Mouse (Mus musculus): ENCODE measurements around the gene Mpped2. TPM values are rescaled to one million over a fixed set of nuclear protein-coding genes. Genes with fewer than 3 reads are reported as not detected.

Mpped2 gene
- total RNA-seq, 1 experiment from 2014 or later, result 0.73 TPM

DNA sequence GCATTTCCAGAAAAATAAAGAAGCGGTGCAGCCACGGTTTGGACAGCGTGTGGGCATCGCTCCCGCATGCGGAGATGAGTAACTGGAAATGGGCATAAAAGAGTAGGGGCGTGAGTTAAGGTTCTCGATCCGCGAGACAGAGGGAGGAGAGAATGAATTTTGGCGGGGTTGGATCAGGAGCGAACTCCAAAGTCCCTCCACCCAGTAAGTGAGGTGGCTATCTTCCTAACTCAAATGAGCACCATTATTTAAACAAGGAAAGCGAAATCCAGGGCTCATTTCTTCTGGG lies 2.6 kb downstream of the Mpped2 start:
- ATAC-seq (replicated peaks; ENCODE audit: low read depth, poor library complexity, severe bottlenecking), result no peak

GRCm38 (mm10) chr2:106696372-106696771 lies 3.3 kb downstream of the Mpped2 start:
- ATAC-seq (replicated peaks; ENCODE audit: low read depth, poor library complexity, severe bottlenecking), result no peak

- ATAC-seq (replicated peaks; ENCODE audit: low read depth, poor library complexity, severe bottlenecking), result no peak
These were observed 12.6 kb downstream of the Mpped2 start for GRCm38 (mm10) chr2:106705664-106706063.

DNA sequence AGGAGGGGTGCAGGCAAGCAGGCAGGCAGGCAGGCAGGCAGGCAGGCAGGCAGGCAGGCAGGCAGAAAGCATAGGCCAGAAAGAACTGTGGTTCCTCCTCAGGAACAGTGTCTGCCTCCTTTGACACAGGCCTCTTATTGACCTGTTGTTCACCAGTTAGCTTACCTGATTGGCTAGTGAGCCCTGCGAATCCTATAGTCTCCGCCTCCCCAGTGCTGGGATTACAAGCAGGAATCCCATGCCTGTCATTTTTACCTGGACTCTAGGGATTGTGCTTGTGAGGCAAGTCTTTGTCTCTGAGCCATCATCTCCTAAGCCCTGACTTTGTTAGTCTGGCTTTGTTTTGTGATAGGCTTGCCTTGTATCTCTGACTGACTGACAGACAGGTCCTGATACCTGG lies 14.1 kb downstream of the Mpped2 start:
- no peak for ATAC-seq (replicated peaks; ENCODE audit: low read depth, poor library complexity, severe bottlenecking)

GRCm38 (mm10) chr2:106710862-106711477 lies 17.9 kb downstream of the Mpped2 start:
- ATAC-seq (replicated peaks; ENCODE audit: low read depth, poor library complexity, severe bottlenecking), result no peak

DNA sequence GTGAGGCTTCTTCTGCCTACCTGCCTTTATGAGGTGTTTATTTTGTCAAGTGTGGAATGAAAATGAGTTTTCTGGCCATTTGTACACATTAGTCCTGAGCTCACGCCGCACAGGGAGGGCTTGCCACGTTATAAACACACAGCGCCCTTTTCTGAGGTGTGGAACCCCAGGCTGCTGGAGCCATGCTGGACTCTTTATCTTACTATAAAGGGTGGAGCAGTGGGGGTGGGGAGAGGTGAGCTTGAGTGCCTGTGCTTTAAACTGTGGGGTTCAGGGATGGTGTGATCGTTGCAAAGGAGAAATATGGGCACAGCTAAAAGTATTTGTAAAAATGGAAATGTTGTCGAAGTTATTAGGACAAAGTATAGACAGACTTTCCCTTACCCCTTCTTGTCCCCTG lies 18.4 kb downstream of the Mpped2 start:
- no peak for ATAC-seq (replicated peaks; ENCODE audit: low read depth, poor library complexity, severe bottlenecking)

- ATAC-seq (replicated peaks; ENCODE audit: low read depth, poor library complexity, severe bottlenecking), result no peak
These were observed 20.1 kb downstream of the Mpped2 start for GRCm38 (mm10) chr2:106713151-106713550.

DNA sequence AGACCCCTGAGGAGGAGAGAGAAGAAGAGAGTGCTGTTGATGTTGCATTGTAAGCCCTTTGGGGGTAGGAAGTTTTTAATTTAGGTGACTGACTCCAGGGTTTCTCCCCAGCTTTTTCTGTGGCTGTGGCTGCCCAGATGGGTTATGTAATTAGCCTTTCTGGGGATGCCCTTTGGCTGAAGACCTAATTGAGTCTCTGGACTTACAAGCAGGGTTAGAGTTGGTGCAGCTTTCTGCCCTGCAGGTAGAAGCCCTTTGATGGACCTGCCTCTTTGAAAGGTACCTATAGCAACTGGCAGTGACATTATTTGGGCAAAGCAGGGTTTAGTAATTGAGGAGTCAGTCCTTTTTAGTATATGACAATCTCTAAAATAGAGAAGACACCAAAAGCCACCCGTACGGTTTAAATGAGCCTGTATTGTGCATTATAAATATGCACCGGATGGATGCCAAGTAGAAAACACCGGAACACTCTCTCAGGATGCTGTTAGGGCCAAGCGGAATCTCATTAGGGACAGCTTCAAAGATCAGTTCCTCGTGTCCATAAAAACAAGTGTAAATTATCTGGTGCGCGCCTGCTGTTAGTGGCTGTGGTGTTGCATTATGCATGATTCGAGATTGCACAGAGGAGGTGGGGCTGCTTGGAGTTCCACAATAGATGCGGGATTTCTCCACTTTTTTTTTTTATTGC lies 22.8 kb downstream of the Mpped2 start:
- ATAC-seq (replicated peaks; ENCODE audit: low read depth, poor library complexity, severe bottlenecking), result no peak

DNA sequence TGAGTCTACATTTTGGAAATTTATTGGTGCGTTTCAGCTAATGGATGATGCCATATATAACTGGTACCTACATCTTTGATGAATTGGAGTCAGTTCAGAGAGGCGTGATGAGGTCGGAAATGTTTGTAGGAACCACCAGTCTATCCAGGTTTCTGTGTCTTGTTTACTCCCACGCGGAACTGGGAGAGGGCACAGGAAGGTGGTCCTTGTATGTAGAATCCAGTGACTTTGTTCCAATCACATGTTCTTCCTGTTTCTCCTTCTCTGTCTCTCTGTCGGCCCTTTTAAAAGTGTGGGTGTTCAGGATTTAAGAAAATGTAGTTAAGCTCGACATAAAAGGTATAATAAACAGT lies 23.3 kb downstream of the Mpped2 start:
- ATAC-seq (replicated peaks; ENCODE audit: low read depth, poor library complexity, severe bottlenecking), result no peak

DNA sequence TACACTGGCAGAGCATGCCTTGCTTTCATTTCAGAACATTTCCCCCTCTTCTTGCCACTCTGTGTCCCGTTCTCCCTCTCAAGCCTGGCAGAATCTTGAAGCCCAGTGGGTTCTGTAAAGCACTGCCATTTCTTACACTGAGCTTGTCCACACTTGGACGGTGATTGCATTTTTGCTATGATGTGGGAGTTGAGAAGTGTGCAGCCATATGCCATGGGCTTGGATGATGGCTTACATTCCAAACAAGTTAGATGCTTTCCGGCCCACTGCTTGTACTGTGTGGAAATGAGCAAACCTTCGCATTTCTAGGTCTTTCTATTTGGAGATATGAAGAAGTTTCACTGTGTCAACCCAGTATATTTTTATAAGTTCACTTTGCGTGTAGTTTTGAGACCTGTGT lies 25.8 kb downstream of the Mpped2 start:
- ATAC-seq (replicated peaks; ENCODE audit: low read depth, poor library complexity, severe bottlenecking), result no peak

GRCm38 (mm10) chr2:106719434-106719833 lies 26.4 kb downstream of the Mpped2 start:
- no peak for ATAC-seq (replicated peaks; ENCODE audit: low read depth, poor library complexity, severe bottlenecking)

GRCm38 (mm10) chr2:106720644-106721043 lies 27.6 kb downstream of the Mpped2 start:
- ATAC-seq (replicated peaks; ENCODE audit: low read depth, poor library complexity, severe bottlenecking), result no peak

DNA sequence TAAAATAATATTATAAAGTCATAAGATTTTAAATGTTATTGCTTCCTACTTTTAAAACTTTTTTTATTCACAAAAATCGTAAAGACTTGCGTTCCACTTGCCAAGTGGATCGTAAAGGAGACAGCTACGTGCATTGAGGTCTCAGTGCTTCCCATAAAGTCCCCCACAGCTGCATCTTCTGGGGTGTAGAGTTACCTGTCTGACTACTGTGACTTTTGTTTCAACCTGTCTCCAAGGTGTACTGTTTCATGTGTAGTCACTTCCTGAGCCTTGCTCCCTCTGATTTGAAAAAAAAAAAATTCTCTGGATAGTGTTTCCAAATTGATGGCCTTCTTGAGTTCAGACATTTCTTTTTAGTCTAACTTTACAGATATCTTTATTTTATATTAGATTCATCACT lies 29.0 kb downstream of the Mpped2 start:
- ATAC-seq (replicated peaks; ENCODE audit: low read depth, poor library complexity, severe bottlenecking), result no peak

- ATAC-seq (replicated peaks; ENCODE audit: low read depth, poor library complexity, severe bottlenecking), result no peak
These were observed 37.0 kb downstream of the Mpped2 start for GRCm38 (mm10) chr2:106729951-106730564.

- no peak for ATAC-seq (replicated peaks; ENCODE audit: low read depth, poor library complexity, severe bottlenecking)
These were observed 37.5 kb downstream of the Mpped2 start for GRCm38 (mm10) chr2:106730608-106731007.

DNA sequence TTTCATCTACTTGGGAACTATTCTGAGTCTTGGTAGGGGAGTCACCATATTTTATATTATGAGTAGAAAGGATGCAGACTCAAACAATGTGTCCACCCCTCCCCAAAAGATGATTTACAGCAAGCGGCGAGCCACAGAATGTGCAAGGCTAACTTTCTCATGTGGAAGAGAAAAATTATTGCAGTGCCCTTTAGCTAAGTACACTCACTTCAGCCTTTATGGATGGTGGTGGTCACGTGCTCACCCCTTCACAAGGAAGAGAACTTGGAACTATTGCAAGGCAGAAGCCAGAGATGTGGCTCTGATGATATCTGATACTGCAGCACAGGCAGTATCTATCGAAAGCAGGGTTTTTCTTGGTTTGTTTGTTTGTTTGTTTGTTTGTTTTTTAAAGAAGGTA lies 38.4 kb downstream of the Mpped2 start:
- no peak for ATAC-seq (replicated peaks; ENCODE audit: low read depth, poor library complexity, severe bottlenecking)

DNA sequence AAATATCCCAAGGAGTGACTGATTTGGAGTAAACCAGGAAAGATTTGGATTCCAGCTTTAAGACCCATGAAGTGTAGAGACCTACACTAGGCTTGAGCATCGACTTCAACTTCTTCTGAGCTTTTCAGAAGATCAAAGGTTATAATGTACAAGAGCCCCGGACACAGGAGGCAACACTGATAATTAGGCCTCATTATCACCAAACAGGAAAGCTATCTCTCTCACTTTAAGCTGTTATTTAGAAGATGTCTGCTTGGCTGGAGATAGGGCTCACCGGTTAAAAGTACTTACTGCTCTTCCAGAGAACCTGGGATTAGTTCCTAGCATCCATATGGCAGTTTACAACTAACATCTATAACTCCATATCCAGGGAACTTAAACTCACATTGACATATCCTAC lies 39.1 kb downstream of the Mpped2 start:
- no peak for ATAC-seq (replicated peaks; ENCODE audit: low read depth, poor library complexity, severe bottlenecking)

GRCm38 (mm10) chr2:106733396-106733795 lies 40.3 kb downstream of the Mpped2 start:
- no peak for ATAC-seq (replicated peaks; ENCODE audit: low read depth, poor library complexity, severe bottlenecking)

DNA sequence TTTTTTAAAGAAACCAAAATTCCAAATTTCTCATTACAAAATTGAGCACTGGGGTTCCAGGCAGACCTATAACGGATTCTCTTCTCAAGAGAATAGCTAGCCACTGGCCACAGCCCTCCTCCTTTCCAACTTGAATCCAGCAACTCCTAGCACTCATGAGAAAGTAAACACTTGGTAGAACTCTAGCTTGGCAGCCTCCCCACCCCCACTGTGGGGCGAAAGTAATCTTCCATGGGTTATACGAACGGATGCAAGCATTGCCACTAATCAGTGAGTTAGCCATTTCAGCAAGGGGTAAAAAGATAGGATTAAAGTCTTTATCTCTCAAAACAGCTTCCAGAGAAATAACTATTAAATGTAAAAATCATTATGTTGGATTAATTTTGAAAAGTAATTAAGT lies 40.9 kb downstream of the Mpped2 start:
- ATAC-seq (replicated peaks; ENCODE audit: low read depth, poor library complexity, severe bottlenecking), result no peak

DNA sequence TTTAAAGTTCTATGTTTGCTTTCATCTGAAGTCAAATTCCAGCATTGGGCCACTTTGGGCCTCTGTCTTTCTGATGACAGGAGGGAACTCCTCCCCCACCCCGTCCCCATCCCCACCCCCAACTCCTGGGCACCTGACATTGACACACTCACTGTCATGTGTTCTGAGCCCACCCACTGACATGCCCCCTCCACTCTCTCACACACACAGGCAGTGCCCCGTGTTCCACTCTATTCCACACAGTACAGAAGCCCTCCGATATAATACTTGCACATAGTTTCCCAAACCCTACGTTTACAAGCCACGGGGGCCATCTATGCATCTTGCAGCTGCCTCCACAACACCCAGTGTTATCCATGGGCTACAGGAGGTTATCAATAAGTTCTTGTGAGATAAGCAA lies 42.1 kb downstream of the Mpped2 start:
- no peak for ATAC-seq (replicated peaks; ENCODE audit: low read depth, poor library complexity, severe bottlenecking)

GRCm38 (mm10) chr2:106735792-106736359 lies 42.8 kb downstream of the Mpped2 start:
- ATAC-seq (replicated peaks; ENCODE audit: low read depth, poor library complexity, severe bottlenecking), result no peak

DNA sequence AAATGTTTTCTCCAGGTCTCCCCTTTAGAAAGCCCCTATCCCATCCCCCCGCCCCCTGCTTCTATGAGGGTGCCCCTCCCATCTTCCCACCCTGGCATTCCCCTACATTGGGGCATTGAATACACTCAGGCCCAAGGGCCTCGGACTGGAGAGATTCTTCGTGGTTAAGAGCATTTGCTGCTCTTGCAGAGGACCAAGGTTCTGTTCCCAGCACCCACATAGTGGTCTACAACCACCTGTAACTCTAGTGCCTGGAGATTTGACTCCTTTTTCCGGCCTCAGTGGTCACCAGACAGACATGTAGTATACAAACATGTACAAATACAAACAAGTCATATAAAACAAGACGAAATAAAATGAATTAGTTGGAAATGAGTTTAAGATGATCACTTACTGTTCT lies 45.9 kb downstream of the Mpped2 start:
- ATAC-seq (replicated peaks; ENCODE audit: low read depth, poor library complexity, severe bottlenecking), result no peak
